In the genomic region with DNA sequence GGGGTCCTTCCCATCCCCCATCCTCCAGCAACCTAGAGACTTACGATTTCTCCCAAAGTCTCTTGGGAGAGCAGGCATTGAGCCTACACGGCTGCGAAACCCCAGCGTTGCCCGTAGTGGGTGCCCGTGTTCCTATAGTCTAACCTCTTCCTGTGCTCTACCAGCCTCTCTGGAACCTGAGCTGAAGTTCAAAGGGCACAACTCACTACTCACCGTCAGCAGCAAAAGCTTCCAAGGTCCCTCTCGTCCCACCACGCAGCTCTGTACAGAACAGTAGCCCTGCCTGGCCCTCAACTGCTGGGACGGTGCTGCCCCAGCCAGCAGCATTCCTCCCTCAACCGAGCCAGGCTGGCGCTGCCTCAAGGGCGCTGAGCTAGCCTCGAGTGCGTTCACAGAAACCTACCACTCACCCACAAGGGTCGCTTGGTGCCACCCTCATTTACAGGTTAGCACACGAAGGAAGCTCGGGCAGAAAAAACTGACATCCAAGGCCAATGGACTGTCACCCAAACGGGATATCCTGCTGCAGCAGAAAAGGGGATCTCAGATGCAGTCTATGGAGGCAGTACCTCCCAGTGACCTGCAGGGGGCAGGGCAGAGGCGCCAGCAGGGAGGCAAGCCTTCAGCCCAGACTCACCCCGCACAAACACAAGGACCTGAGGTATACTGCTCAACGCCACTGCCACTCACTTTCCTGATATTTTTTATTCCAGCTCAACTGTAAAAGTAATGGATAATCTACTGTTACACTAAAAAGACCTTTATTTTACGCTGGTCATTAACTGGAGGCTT, we compare ENCODE assay signal across 9 mouse cellular contexts.
DNase-seq lines count a peak whose midpoint lies in the region; ATAC-seq and TF ChIP-seq lines count a peak whose summit lies in the region.
"Had no signal": no experiment of that assay in that cellular context is flagged by ENCODE, and none has a peak within 500 bp of the region (broad histone marks: within the 10 kb centered on the region; RNA-seq: fewer than 3 reads in every experiment).

No protein-coding gene starts in this region.

- H3K4me3 ChIP-seq in heart, postnatal 0 days (ENCODE audit: low read depth, low read length): no peak overlapping the region
- no peak overlapping the region for H3K4me3 ChIP-seq in heart, embryonic 10.5 days
- H3K4me3 ChIP-seq in C2C12 (ENCODE audit: insufficient read depth, poor library complexity, severe bottlenecking): no peak overlapping the region
- no peak overlapping the region for H3K4me3 ChIP-seq in embryonic facial prominence, embryonic 11.5 days (ENCODE audit: low read depth, low read length)
- H3K4me3 ChIP-seq in neural tube, embryonic 14.5 days (ENCODE audit: low read depth, low read length): no peak overlapping the region
- H3K4me3 ChIP-seq: stomach, embryonic 15.5 days had no signal

- no peak overlapping the region for H3ac ChIP-seq in C2C12 (ENCODE audit: control insufficient read depth, insufficient read length, low read depth)

- 0 out of 2 replicates have a peak, but pooled peaks cover 3% of the 10 kb centered on the region for H3K27me3 ChIP-seq in heart, postnatal 0 days (ENCODE audit: control insufficient read depth, insufficient read depth, low read length)
- peaks cover 16% of the 10 kb centered on the region; the same call in 1 of the 2 replicates for H3K27me3 ChIP-seq in heart, embryonic 10.5 days (ENCODE audit: insufficient read depth, poor library complexity, severe bottlenecking)
- no peaks in the 10 kb centered on the region for H3K27me3 ChIP-seq in C2C12 (ENCODE audit: control insufficient read depth, insufficient read depth, insufficient read length)
- no peaks in the 10 kb centered on the region for H3K27me3 ChIP-seq in embryonic facial prominence, embryonic 11.5 days (ENCODE audit: control insufficient read depth, insufficient read depth, low read length)
- H3K27me3 ChIP-seq in neural tube, embryonic 14.5 days (ENCODE audit: control insufficient read depth, insufficient read depth, low read length): no peaks in the 10 kb centered on the region
- H3K27me3 ChIP-seq: stomach, embryonic 15.5 days had no signal

- no peaks in the 10 kb centered on the region for H3K36me3 ChIP-seq in heart, postnatal 0 days (replicated peaks; ENCODE audit: control insufficient read depth, insufficient read depth, low read length)
- no peaks in the 10 kb centered on the region for H3K36me3 ChIP-seq in heart, embryonic 10.5 days
- no peaks in the 10 kb centered on the region for H3K36me3 ChIP-seq in C2C12 (ENCODE audit: control insufficient read depth, insufficient read depth)
- H3K36me3 ChIP-seq in embryonic facial prominence, embryonic 11.5 days (replicated peaks; ENCODE audit: control insufficient read depth, insufficient read depth, low read depth, low read length): no peaks in the 10 kb centered on the region
- no peaks in the 10 kb centered on the region for H3K36me3 ChIP-seq in neural tube, embryonic 14.5 days (ENCODE audit: control insufficient read depth, insufficient read depth, low read length)
- H3K36me3 ChIP-seq: stomach, embryonic 15.5 days had no signal

- H3K9me3 ChIP-seq in heart, postnatal 0 days (replicated peaks; ENCODE audit: control insufficient read depth, low read length): no peaks in the 10 kb centered on the region
- H3K9me3 ChIP-seq in heart, embryonic 10.5 days: no peaks in the 10 kb centered on the region
- no peaks in the 10 kb centered on the region for H3K9me3 ChIP-seq in embryonic facial prominence, embryonic 11.5 days (replicated peaks; ENCODE audit: control insufficient read depth, low read length)
- H3K9me3 ChIP-seq in neural tube, embryonic 14.5 days (ENCODE audit: control insufficient read depth, low read length): no peaks in the 10 kb centered on the region
- H3K9me3 ChIP-seq: stomach, embryonic 15.5 days had no signal

- H3K4me2 ChIP-seq in heart, postnatal 0 days (ENCODE audit: low read depth, low read length): no peak overlapping the region
- H3K4me2 ChIP-seq in embryonic facial prominence, embryonic 11.5 days (ENCODE audit: low read depth, low read length): no peak overlapping the region
- H3K4me2 ChIP-seq in neural tube, embryonic 14.5 days (ENCODE audit: low read depth, low read length): no peak overlapping the region
- H3K4me2 ChIP-seq: stomach, embryonic 15.5 days had no signal

- no peak for ATAC-seq in heart, postnatal 0 days (ENCODE audit: insufficient read depth, low read depth)
- ATAC-seq in embryonic facial prominence, embryonic 11.5 days (replicated peaks; ENCODE audit: insufficient number of reproducible peaks, low FRiP score, low TSS enrichment, low read depth): no peak
- 0 out of 2 replicates have a peak, but pooled peaks have one; percentile 44 for ATAC-seq in neural tube, embryonic 14.5 days (ENCODE audit: low read depth)

- DNase-seq in heart, postnatal 0 days (ENCODE audit: low spot score): peak; percentile 31
- DNase-seq in heart, embryonic 10.5 days (ENCODE audit: low spot score): no peak
- DNase-seq in adrenal gland, postnatal 10 days: peak; percentile 77
- peak; percentile 70 for DNase-seq in embryonic facial prominence, embryonic 11.5 days (ENCODE audit: low spot score)
- peak; percentile 55 to 61 for DNase-seq in layer of hippocampus, postnatal 10 days (ENCODE audit: low spot score in 2 of 2)
- DNase-seq in spleen, postnatal 36 days (ENCODE audit: low spot score in 2 of 2): no peak

- 46% methylated on average over 23 of the region's 23 CpGs for WGBS in heart, postnatal 0 days
- WGBS in heart, embryonic 10.5 days: 44% methylated on average over 23 of the region's 23 CpGs
- WGBS in embryonic facial prominence, embryonic 11.5 days: 46% methylated on average over 23 of the region's 23 CpGs
- 44% methylated on average over 23 of the region's 23 CpGs for WGBS in neural tube, embryonic 14.5 days

- no peak overlapping the region for H3K27ac ChIP-seq in heart, postnatal 0 days (ENCODE audit: low read depth)
- no peak overlapping the region for H3K27ac ChIP-seq in heart, embryonic 10.5 days
- no peak overlapping the region for H3K27ac ChIP-seq in embryonic facial prominence, embryonic 11.5 days (replicated peaks; ENCODE audit: low read depth, low read length)
- no peak overlapping the region for H3K27ac ChIP-seq in neural tube, embryonic 14.5 days (ENCODE audit: low read depth, low read length)
- H3K27ac ChIP-seq: stomach, embryonic 15.5 days had no signal

- H3K4me1 ChIP-seq in heart, postnatal 0 days (ENCODE audit: control insufficient read depth, insufficient read depth): no peaks in the 10 kb centered on the region
- H3K4me1 ChIP-seq in heart, embryonic 10.5 days: peaks cover 10% of the 10 kb centered on the region
- no peaks in the 10 kb centered on the region for H3K4me1 ChIP-seq in embryonic facial prominence, embryonic 11.5 days (ENCODE audit: control insufficient read depth, insufficient read depth, low read length)
- peaks cover 3% of the 10 kb centered on the region; the same call in 1 of the 2 replicates for H3K4me1 ChIP-seq in neural tube, embryonic 14.5 days (ENCODE audit: control insufficient read depth, insufficient read depth, low read length)
- H3K4me1 ChIP-seq: stomach, embryonic 15.5 days had no signal

- no peak for TF ChIP-seq EP300 in heart, postnatal 0 days (IDR thresholded peaks at IDR 0.05; ENCODE audit: low read depth)

- no peaks in the 10 kb centered on the region for H3K79me2 ChIP-seq in C2C12 (ENCODE audit: control insufficient read depth, insufficient read depth)

- no peaks in the 10 kb centered on the region for H3K79me3 ChIP-seq in C2C12 (ENCODE audit: low read depth)

- peak; percentile 72 for TF ChIP-seq CTCF in heart, postnatal 0 days (IDR thresholded peaks at IDR 0.05; ENCODE audit: low read depth)
- peak; percentile 87 for TF ChIP-seq CTCF in C2C12 (IDR thresholded peaks at IDR 0.05; ENCODE audit: control insufficient read depth, insufficient read depth, insufficient read length)

- no peak overlapping the region for H3K9ac ChIP-seq in heart, postnatal 0 days (replicated peaks; ENCODE audit: low read depth, low read length)
- H3K9ac ChIP-seq in embryonic facial prominence, embryonic 11.5 days (replicated peaks; ENCODE audit: low read length): no peak overlapping the region
- no peak overlapping the region for H3K9ac ChIP-seq in neural tube, embryonic 14.5 days (replicated peaks; ENCODE audit: low read depth, low read length)
- H3K9ac ChIP-seq: stomach, embryonic 15.5 days had no signal

TF ChIP-seq in C2C12, 6 proteins besides CTCF, POLR2A, EP300 and RAD21:
- TF ChIP-seq FOSL1 (IDR thresholded peaks at IDR 0.05; ENCODE audit: insufficient read depth, low read length, poor library complexity, severe bottlenecking): no peak
- TF ChIP-seq MAX (IDR thresholded peaks at IDR 0.05): no peak
- TF ChIP-seq MYOG (IDR thresholded peaks at IDR 0.05; ENCODE audit: control insufficient read depth, extremely low read depth, insufficient read length): no peak
- no peak for TF ChIP-seq CEBPB (IDR thresholded peaks at IDR 0.05; ENCODE audit: low read depth)
- no peak for TF ChIP-seq MYOD1 (IDR thresholded peaks at IDR 0.05; ENCODE audit: control insufficient read depth, insufficient read length, low read depth)
- TF ChIP-seq USF1 (IDR thresholded peaks at IDR 0.05; ENCODE audit: low read depth): no peak

Comparison
In these comparisons a context has a peak if more than half of its experiments do, and no peak if none do; other contexts are left out.
1. DNase-seq: peak in heart, postnatal 0 days (single experiment), adrenal gland, postnatal 10 days (single experiment), embryonic facial prominence, embryonic 11.5 days (single experiment) and layer of hippocampus, postnatal 10 days (2 of 2); none in heart, embryonic 10.5 days (single experiment) and spleen, postnatal 36 days (0 of 2).